Mouse (Mus musculus): ENCODE results near the gene Pou2f3.

Gene Pou2f3

GRCm38 (mm10) chr9:43231805-43232204 is 21.6 kb upstream of the Pou2f3 start:
- DNase-seq (ENCODE audit: low spot score in 2 of 2) = no peak

DNA sequence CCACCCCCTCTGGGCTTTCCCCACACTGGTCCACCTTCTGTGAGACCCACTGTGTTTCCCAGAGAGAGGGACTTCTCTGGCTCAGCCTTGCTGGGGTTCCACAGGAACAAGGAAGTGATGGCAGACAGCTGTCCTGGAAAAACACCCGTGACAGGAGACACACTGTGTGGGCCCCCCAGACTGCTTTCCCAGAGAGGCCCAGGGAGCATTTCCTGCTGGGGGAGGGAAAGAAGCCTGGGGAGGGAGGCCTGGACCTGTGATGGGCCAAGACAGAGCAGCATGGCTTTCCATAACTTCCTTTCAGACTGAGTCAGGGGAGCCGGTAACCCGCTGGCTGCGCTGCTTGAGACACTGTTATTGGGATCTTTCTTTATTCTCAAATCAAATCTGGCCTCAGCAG is 20.7 kb upstream of the Pou2f3 start:
- DNase-seq (ENCODE audit: low spot score in 2 of 2) = no peak

DNA sequence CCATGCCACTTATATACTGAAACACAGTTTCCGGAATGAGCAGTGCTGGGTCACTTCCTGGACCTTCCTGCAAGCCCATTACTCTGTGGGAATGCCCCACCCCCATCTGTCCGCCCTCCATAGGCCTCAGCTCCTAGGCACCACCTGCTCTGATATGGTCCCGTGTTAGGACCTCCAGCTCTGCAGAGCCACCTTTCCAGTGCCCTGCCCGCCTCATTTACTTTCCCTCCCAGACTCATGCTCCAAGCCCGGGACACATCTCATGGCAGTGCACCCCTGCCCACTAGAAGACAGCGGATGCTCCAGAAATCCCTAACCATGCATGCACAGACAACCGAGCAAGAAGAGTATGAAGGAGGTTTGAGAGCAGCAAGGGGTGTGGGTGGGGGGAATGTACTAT is 19.8 kb upstream of the Pou2f3 start:
- DNase-seq (ENCODE audit: low spot score in 2 of 2) = no peak

- no peak for DNase-seq (ENCODE audit: low spot score in 2 of 2)
These were observed 19.3 kb upstream of the Pou2f3 start for GRCm38 (mm10) chr9:43229398-43229895.

- DNase-seq (ENCODE audit: low spot score in 2 of 2) = no peak
These were observed 18.6 kb upstream of the Pou2f3 start for GRCm38 (mm10) chr9:43228745-43229144.

DNA sequence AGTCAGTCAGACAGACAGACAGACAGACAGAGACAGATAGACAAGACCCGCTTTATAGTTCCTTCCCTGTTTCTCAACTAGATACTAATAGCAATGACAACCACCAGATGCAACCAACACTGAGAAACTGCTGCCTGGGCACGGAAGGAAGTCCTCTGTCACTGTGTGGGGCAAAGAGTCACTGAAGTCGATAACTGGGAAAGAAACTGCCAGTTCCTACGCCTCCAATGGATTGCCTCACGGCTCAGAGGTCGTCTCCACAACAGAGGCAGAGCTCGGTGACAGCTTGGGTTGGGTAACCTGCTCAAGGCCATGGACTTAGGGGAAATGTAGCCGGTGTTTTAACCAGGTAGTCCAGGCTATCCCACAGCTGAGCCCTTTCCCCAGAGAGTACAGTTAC is 17.5 kb upstream of the Pou2f3 start:
- no peak for DNase-seq (ENCODE audit: low spot score in 2 of 2)

GRCm38 (mm10) chr9:43226573-43227160 is 16.5 kb upstream of the Pou2f3 start:
- no peak for DNase-seq (ENCODE audit: low spot score in 2 of 2)

DNA sequence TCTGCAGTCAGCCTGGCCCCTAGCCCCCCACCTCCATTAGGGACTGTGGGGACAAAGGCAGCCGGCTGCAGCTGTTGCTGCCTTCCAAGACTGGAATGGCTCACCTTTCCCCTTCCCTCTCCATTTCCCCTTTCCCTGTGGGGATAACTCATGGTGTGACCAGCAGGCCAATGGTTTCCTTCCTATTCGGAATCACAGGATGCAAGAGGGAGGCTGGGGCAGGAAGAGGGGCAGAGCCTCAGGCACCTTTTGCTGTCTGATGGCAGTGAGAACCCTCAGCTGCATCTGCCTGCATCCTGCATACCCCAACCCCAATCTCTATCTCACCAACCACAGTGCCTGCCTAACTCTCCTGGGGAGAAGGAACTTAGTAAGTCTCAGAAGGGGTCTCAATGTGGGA is 15.3 kb upstream of the Pou2f3 start:
- DNase-seq (ENCODE audit: low spot score in 2 of 2) = no peak

DNA sequence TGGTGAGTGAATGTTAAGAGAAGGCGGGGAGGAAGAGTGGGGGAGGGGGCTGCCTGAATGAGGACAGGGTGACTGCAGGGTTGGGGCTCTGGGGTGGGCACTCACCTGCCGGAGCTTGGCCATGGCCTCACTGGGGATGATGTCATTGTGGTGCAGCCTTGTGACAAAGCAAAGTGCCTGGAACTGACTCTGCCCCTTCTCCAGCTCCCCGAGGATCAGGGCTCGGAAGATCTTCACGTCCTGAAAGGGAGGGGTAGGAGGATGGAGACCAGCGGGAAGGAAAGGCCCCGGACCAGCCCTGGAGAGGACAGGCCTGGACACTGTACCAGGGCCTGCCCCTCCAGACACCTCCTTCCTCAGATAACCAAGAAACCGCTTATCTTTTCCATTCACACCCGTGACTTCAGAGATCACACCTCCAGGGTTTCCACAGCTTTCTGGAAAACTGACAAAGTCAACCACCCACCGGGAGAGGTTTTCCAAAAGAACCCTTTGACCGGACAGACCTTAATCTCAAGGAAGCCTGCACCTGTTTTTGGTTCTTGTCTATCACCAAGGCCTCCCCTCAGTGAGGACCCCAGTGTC is 14.7 kb upstream of the Pou2f3 start:
- no peak for DNase-seq (ENCODE audit: low spot score in 2 of 2)

GRCm38 (mm10) chr9:43222429-43222715 is 12.2 kb upstream of the Pou2f3 start:
- DNase-seq (ENCODE audit: low spot score in 2 of 2) = no peak

- peak; percentile 87 to 93 for DNase-seq (ENCODE audit: low spot score in 2 of 2)
These were observed 11.7 kb upstream of the Pou2f3 start for GRCm38 (mm10) chr9:43221643-43222428.

DNA sequence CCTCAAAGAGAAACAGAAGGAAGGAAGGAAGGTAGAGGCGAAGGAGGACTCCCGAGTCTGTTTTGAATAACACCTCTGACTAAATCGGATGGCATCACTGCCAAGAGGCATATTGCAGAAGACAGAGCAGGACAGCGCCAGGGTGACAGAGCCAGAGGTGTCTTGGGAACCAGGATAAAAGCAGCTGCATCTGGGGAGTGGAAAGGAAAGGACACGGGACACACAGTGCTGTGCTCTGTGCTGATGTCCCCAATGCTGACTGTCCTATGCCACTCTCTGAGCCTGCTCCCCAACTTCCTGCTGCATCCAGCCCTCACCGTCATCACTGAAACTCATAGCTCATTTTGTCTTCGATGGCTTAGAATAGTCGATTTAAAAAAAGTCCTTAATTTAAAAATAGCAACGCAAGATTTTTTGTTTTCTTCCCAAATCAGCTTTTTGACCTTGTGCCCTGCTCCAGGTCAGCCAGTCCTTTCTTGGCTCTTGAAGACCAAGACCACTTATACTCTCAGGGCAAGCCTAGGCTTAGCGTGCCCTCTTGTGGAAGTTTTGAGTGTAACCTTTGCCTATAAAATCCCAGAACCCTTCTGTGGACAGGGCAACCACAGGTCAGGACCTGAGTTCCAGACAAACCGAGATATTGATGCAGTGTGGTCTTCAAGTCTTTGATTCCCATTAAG is 742 bp upstream of the Pou2f3 start:
- DNase-seq (ENCODE audit: low spot score in 2 of 2) = peak; percentile 55 to 64

DNA sequence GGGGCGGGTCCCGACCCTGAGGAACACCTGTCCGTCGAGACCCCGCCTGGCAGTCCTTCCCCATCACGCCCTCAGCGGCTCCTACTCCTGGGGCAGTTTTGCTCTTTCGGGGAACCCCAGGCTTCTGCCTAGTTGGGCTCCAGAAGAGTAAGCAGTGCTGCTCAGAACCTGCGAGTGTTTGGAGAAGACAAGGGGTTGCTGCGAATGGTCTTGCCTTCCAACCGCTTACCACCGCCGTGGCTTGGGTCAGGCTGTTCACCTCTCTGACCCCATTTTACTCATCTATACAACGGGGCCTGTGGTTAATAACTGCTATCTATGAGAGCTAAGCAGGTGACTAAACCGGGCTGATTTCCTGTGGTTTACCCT is 4.2 kb downstream of the Pou2f3 start:
- no peak for DNase-seq (ENCODE audit: low spot score in 2 of 2)

- DNase-seq (ENCODE audit: low spot score in 2 of 2) = no peak
These were observed 4.7 kb downstream of the Pou2f3 start for GRCm38 (mm10) chr9:43205343-43206021.

DNA sequence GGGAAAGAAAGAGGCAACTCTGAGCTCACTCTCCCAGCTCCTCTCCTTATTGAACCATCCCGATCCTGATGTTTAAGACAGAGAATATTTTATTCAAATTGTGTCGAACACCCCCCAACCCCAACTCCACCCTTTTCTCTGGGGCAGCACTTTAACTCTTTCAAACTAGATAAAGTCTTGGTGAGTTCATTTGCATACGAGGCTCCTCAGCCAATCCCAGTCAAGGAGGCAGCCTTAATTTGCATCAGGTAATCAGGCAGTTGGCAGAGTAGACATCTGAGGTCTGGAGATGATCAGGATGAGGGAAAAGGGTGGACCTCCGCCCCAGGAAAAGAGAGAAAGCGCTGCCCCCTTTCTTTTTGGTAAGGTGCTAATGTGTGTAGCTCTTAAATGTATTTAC is 10.0 kb downstream of the Pou2f3 start:
- no peak for DNase-seq (ENCODE audit: low spot score in 2 of 2)

DNA sequence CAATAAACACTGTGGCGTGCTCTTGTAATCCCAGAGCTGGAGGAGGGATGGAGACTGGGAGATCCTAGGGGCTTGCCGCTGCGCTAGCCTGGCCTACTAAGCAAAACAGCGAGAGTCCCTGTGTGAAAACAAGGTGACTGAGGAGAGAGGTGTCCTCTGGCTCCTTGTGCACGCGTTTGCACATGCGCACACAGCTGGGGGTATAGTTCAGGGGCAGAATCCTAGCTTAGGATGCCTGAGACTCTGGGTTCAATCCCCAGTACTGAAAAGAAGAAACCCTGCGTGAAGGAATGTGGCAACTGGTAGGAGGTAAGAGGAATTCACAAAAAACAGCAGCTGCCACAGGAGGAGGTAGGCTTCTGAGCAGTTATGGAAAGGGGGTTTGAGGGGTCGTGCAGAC is 16.2 kb downstream of the Pou2f3 start:
- no peak for DNase-seq (ENCODE audit: low spot score in 2 of 2)

DNA sequence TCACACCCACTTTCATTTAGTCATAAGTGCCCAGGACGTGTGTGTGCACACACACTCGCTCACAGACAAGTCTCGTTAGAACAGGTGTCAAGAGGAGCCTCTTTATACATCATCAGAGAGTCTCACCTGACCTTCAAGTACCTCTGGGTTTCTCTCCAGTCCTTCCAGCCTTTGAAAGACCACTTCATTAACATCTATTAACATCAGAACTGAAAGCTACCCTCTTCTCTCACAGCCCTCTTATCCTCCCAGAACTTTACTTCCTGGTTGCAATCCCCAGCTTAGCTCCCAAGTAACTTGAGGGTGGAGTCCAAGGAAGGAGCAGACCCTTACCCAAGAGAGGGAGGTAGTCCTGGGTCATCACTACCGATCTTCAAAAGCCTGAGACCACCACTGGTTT is 18.6 kb downstream of the Pou2f3 start:
- DNase-seq (ENCODE audit: low spot score in 2 of 2) = no peak

GRCm38 (mm10) chr9:43189021-43189356 is 21.2 kb downstream of the Pou2f3 start:
- no peak for DNase-seq (ENCODE audit: low spot score in 2 of 2)

DNA sequence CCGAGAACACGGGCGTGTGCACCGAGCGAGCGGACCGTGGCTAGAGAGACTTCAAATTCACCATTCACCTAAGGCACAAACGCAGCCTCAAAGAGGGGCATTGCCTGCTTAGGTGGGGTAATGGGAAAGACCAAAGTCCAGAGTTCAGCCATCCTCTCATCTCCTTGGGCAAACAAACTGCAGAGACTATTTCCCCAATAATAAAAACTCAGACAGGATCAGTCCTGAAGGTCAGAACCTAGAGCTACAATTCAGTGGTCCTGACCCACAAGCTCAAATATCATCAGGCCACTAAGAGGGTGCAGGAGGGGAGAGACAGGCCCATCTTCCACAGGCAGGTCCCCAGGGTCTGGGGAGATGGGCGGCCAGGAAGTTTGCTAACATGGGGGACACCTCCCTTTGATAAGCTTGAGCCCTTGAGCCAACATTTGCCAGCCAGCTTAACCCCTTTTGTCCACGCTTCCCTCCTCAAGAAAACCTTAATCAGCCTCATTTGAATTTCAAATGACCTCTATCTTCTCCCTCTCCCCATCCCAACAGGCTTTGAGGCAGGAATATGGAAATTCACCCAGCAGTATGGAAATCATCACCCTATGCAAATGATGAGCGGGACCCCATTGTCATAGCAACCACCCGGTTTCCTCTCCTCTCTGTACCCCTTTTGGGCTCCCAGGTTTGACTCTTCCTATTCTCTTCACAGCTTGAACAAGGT is 21.7 kb downstream of the Pou2f3 start:
- no peak for DNase-seq (ENCODE audit: low spot score in 2 of 2)

DNA sequence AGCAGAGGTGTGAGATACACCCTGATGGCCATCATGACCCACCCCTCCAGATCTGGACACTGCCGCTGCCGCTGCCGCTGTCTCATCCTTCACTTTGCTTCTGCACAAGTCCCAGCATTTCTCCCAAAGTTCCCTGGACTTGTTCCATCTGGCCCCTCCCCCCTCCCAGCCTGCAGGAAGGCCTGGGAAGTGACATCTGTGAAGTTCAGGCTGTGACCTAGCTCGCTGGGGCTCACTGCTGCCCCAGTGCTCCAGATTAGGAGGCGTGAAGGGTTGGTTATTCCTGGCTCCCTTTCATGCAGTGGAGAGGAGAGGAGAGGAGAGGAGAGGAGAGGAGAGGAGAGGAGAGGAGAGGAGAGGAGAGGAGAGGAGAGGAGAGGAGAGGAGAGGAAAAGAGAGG is 30.6 kb downstream of the Pou2f3 start:
- DNase-seq (ENCODE audit: low spot score in 2 of 2) = no peak

DNA sequence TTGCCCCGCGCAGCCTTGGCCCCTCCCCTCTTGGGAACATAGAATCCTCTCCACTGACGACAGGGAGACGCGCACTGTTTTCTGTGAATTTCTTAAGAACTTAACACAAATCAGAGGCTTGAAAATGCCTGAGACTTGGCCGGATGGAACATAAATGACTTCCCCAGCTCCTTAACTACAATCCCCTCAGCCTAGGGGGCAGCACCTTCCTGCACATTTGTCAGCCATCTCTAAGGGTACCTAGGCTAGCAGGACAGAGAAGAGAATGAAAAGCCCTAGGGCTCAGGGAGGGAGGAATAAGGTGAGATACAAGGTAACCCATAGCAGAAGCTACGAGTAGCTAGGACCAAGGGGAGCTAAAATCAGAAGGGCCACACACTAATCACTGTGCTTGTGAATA is 32.0 kb downstream of the Pou2f3 start:
- DNase-seq (ENCODE audit: low spot score in 2 of 2) = no peak

GRCm38 (mm10) chr9:43167081-43167480 is 43.1 kb downstream of the Pou2f3 start:
- no peak for DNase-seq (ENCODE audit: low spot score in 2 of 2)
